Mouse (Mus musculus) olfactory bulb, adult 2 months (tissue): ENCODE results near the gene Exoc3l4.

Source experiments
- CTCF ChIP-seq: fragments of 200-500 bp; IDR thresholded peaks from 2 replicates; pipeline ENCODE4 v1.5.1; 2012; ENCODE audit warnings: low read depth, mild to moderate bottlenecking, low read length, moderate library complexity; ENCODE audit not compliant: insufficient read depth
- POLR2A ChIP-seq: fragments of 200-500 bp; IDR thresholded peaks from 2 replicates; pipeline ENCODE4 v1.6.1; 2012; ENCODE audit warnings: mild to moderate bottlenecking, low read depth, low read length, moderate library complexity; ENCODE audit not compliant: insufficient read depth

- no peak for TF ChIP-seq POLR2A
- no peak for TF ChIP-seq CTCF
Observed at GRCm38 (mm10) chr12:111440701-111441373, 24.0 kb downstream of the Exoc3l4 start.
